Mouse (Mus musculus) forebrain, embryonic 10.5 days (tissue): ENCODE measurements around the gene Ckmt2. TPM values are rescaled to one million over a fixed set of nuclear protein-coding genes. Genes with fewer than 3 reads are reported as not detected.

Experiments used
- DNase-seq: peaks from one replicate; pipeline ENCODE4 v3.0.0-alpha.2; 2017; ENCODE audit warnings: low spot score; ENCODE audit errors: extremely low spot score
- H3K27ac ChIP-seq: fragments of 300-500 bp; sonication (generic); 2 replicates; pipeline ENCODE4 v1.5.1; 2016; ENCODE audit warnings: mild to moderate bottlenecking
- H3K27me3 ChIP-seq: fragments of 300-500 bp; sonication (generic); 2 replicates; pipeline ENCODE4 v1.6.1; 2016; ENCODE audit warnings: mild to moderate bottlenecking; ENCODE audit not compliant: poor library complexity, severe bottlenecking
- H3K36me3 ChIP-seq: fragments of 300-500 bp; sonication (generic); replicated peaks from 2 replicates; pipeline ENCODE4 v1.6.1; 2016; ENCODE audit warnings: mild to moderate bottlenecking, moderate library complexity
- H3K4me1 ChIP-seq: fragments of 300-500 bp; sonication (generic); 2 replicates; pipeline ENCODE4 v1.6.1; 2016
- H3K4me3 ChIP-seq: fragments of 300-500 bp; sonication (generic); 2 replicates; pipeline ENCODE4 v1.5.1; 2016; ENCODE audit warnings: mild to moderate bottlenecking, moderate library complexity
- H3K9me3 ChIP-seq: fragments of 300-500 bp; sonication (generic); 2 replicates; pipeline ENCODE4 v1.6.1; 2016; ENCODE audit warnings: mild to moderate bottlenecking, moderate library complexity
- WGBS: fragments of 180-500 bp; shearing (Covaris S2); methylation state at CpG from one replicate; pipeline ENCODE4 v1.1.7; 2016; 5-methylcytosine and 5-hydroxymethylcytosine counted together
- polyA plus RNA-seq: library from polyadenylated mRNA; unstranded; fragments of >200 nt; fragmentation: Nextera tagmentation; extraction: Ambion mirVana; gene quantifications from 2 replicates; pipeline ENCODE4 v1.2.1, GENCODE M21; 2016

The Ckmt2 gene
- polyA plus RNA-seq, 1 experiment from 2014 or later = not detected

- H3K27me3 ChIP-seq = no peaks in the 10 kb centered on the region
- no peaks in the 10 kb centered on the region; the same call in 1 of the 2 replicates for H3K4me1 ChIP-seq
- no peaks in the 10 kb centered on the region for H3K36me3 ChIP-seq
- no peak overlapping the region for H3K4me3 ChIP-seq
- no peak overlapping the region for H3K27ac ChIP-seq
- no peaks in the 10 kb centered on the region for H3K9me3 ChIP-seq
- DNase-seq = no peak
Measured at GRCm38 (mm10) chr13:91827876-91828275, 48.8 kb downstream of the Ckmt2 start.

- no peaks in the 10 kb centered on the region for H3K9me3 ChIP-seq
- WGBS = 94% methylated on average over 2 of the region's 2 CpGs
Measured at GRCm38 (mm10) chr13:91826066-91826465, 50.6 kb downstream of the Ckmt2 start.

GRCm38 (mm10) chr13:91824845-91825550 is 51.7 kb downstream of the Ckmt2 start:
- Histone ChIP-seq H3K4me3 (no peak overlapping the region), H3K36me3 (no peaks in the 10 kb centered on the region), H3K27ac (no peak overlapping the region), H3K9me3 (no peaks in the 10 kb centered on the region), H3K27me3 (no peaks in the 10 kb centered on the region), H3K4me1 (no peaks in the 10 kb centered on the region; the same call in 1 of the 2 replicates)
- 83% methylated on average over 4 of the region's 4 CpGs for WGBS
- no peak for DNase-seq

More at GRCm38 (mm10) chr13:91826066-91826465, 50.6 kb downstream of the Ckmt2 start:
- Histone ChIP-seq H3K27me3 (no peaks in the 10 kb centered on the region), H3K36me3 (no peaks in the 10 kb centered on the region), H3K4me3 (no peak overlapping the region), H3K4me1 (no peaks in the 10 kb centered on the region; the same call in 1 of the 2 replicates), H3K27ac (no peak overlapping the region)
- no peak for DNase-seq

- WGBS = 78% methylated on average over 6 of the region's 6 CpGs
- no peak overlapping the region for H3K27ac ChIP-seq
- no peak for DNase-seq
- H3K9me3 ChIP-seq = no peaks in the 10 kb centered on the region
- H3K27me3 ChIP-seq = no peaks in the 10 kb centered on the region
- no peak overlapping the region for H3K4me3 ChIP-seq
- H3K4me1 ChIP-seq = no peaks in the 10 kb centered on the region; the same call in 1 of the 2 replicates
- no peaks in the 10 kb centered on the region for H3K36me3 ChIP-seq
Measured at GRCm38 (mm10) chr13:91823735-91824134, 53.0 kb downstream of the Ckmt2 start.

- H3K27me3 ChIP-seq = no peaks in the 10 kb centered on the region
- no peaks in the 10 kb centered on the region for H3K36me3 ChIP-seq
- DNase-seq = no peak
- 89% methylated on average over 5 of the region's 5 CpGs for WGBS
- no peaks in the 10 kb centered on the region for H3K4me1 ChIP-seq
- peaks cover 6% of the 10 kb centered on the region; the same call in 1 of the 2 replicates for H3K9me3 ChIP-seq
- H3K27ac ChIP-seq = no peak overlapping the region
- no peak overlapping the region for H3K4me3 ChIP-seq
Measured at GRCm38 (mm10) chr13:91814670-91815069, 62.0 kb downstream of the Ckmt2 start.

- DNase-seq = no peak
- peaks cover 6% of the 10 kb centered on the region; the same call in 1 of the 2 replicates for H3K9me3 ChIP-seq
- peaks cover 14% of the 10 kb centered on the region for H3K4me1 ChIP-seq
- 46% methylated on average over 2 of the region's 2 CpGs for WGBS
- no peak overlapping the region for H3K27ac ChIP-seq
- no peak overlapping the region for H3K4me3 ChIP-seq
- H3K36me3 ChIP-seq = peaks cover 15% of the 10 kb centered on the region
- H3K27me3 ChIP-seq = no peaks in the 10 kb centered on the region
Measured at GRCm38 (mm10) chr13:91809476-91809875, 67.2 kb downstream of the Ckmt2 start.

GRCm38 (mm10) chr13:91807874-91808575 is 68.7 kb downstream of the Ckmt2 start:
- Histone ChIP-seq H3K4me3 (peak overlapping the region; percentile 98), H3K4me1 (peaks cover 14% of the 10 kb centered on the region), H3K27ac (peak overlapping the region; percentile 97), H3K27me3 (no peaks in the 10 kb centered on the region), H3K9me3 (no peaks in the 10 kb centered on the region), H3K36me3 (peaks cover 20% of the 10 kb centered on the region)
- no peak for DNase-seq
- WGBS = 51% methylated on average over 20 of the region's 20 CpGs

- Histone ChIP-seq H3K36me3 (peaks cover 20% of the 10 kb centered on the region), H3K9me3 (no peaks in the 10 kb centered on the region), H3K27me3 (no peaks in the 10 kb centered on the region), H3K4me3 (peak within 1 kb of the TSS; percentile 98), H3K27ac (peak within 1 kb of the TSS; percentile 97), H3K4me1 (peaks cover 14% of the 10 kb centered on the region)
- WGBS = under 1% methylated on average over 50 of the region's 50 CpGs
- DNase-seq = peak; percentile 88
Measured at GRCm38 (mm10) chr13:91807155-91807839, 69.4 kb downstream of the Ckmt2 start, which contains the start of gene Zcchc9. TSS of gene Zcchc9 (minus strand) at chr13:91807705.

Other genes starting within 250 kb of the Ckmt2 start
- gene Acot12, start 135.4 kb downstream of the Ckmt2 start, polyA plus RNA-seq = not detected in 2 replicates
- 30.3 and 31.6 TPM in 2 replicates for gene Zcchc9, start 69.2 kb downstream of the Ckmt2 start, polyA plus RNA-seq